Mouse (Mus musculus): ENCODE data around the gene Scn9a. TPM values are rescaled to one million over a fixed set of nuclear protein-coding genes. Genes with fewer than 3 reads are reported as not detected.

The Scn9a gene
- 0.04 TPM in 2 replicates for polyA plus RNA-seq (2015; fragmentation: Nextera tagmentation; extraction: Ambion mirVana)

GRCm38 (mm10) chr2:66634580-66635359, at the start of gene Scn9a:
Gene Scn9a (minus strand): TSS chr2:66634962.
- no peaks in the 10 kb centered on the region for H3K9me3 ChIP-seq
- WGBS: 5% methylated on average over 29 of the region's 29 CpGs
- no peak within 1 kb of the TSS for H3K27ac ChIP-seq (replicated peaks)
- peak within 1 kb of the TSS; percentile 47; the same call in 1 of the 2 replicates for H3K9ac ChIP-seq
- H3K4me1 ChIP-seq: peaks cover 6% of the 10 kb centered on the region
- peak within 1 kb of the TSS; percentile 67 for H3K4me2 ChIP-seq
- H3K4me3 ChIP-seq: peak within 1 kb of the TSS; percentile 45
- H3K36me3 ChIP-seq: no peaks in the 10 kb centered on the region
- peaks cover 25% of the 10 kb centered on the region for H3K27me3 ChIP-seq (replicated peaks)
- no peak for ATAC-seq (ENCODE audit: extremely low read depth, insufficient number of reproducible peaks, low FRiP score, low TSS enrichment)

DNA sequence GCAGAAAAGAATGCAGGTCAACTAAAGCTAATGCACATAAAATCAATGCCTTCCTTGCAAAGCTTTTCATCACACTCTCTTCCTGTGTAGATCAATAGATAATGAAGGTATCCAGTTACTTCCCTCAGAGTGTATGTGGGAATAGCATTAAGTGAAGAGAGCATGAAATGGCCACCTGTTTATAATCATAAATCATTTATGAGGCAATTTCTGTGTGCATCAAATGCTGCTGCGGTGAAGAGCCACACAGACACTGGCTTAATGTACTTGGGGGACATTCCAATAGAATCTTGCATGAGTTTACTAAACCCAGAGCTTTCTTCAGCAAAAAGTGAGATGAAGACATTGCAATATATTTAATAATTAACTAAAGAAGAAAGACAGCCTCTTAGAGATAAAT, 27.2 kb upstream of the Scn9a start:
- ATAC-seq (ENCODE audit: extremely low read depth, insufficient number of reproducible peaks, low FRiP score, low TSS enrichment): no peak
- no peak overlapping the region for H3K27ac ChIP-seq (replicated peaks)
- H3K4me2 ChIP-seq: no peak overlapping the region
- H3K9me3 ChIP-seq: no peaks in the 10 kb centered on the region
- H3K4me1 ChIP-seq: no peaks in the 10 kb centered on the region
- no peak overlapping the region for H3K4me3 ChIP-seq
- no peak overlapping the region for H3K9ac ChIP-seq
- H3K36me3 ChIP-seq: no peaks in the 10 kb centered on the region
- no peaks in the 10 kb centered on the region for H3K27me3 ChIP-seq (replicated peaks)
- WGBS: 79% methylated on average over 1 of the region's 1 CpGs

DNA sequence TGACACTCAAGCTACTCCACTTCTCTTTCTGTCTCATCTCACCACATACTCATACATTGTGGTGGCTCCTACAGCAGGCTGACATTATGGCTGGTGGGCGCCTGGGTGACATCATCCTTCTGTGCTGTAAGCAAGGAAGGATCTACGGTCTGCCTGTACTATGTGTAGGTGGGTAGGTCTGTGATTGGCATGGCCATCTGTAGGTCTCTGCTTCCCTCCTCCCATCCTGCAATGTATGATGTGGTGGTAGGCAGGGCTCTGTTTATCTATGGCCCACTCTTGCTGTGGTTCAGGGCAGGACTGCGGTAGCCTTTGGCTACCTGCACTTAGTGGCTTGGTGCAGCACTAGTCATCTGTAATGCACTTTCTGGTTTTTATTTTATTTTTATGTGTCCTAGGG, 21.7 kb upstream of the Scn9a start:
- no peaks in the 10 kb centered on the region for H3K4me1 ChIP-seq
- H3K36me3 ChIP-seq: no peaks in the 10 kb centered on the region
- H3K4me3 ChIP-seq: no peak overlapping the region
- H3K27ac ChIP-seq (replicated peaks): no peak overlapping the region
- no peaks in the 10 kb centered on the region for H3K9me3 ChIP-seq
- H3K9ac ChIP-seq: no peak overlapping the region
- WGBS: 76% methylated on average over 3 of the region's 3 CpGs
- H3K27me3 ChIP-seq (replicated peaks): no peaks in the 10 kb centered on the region
- ATAC-seq (ENCODE audit: extremely low read depth, insufficient number of reproducible peaks, low FRiP score, low TSS enrichment): no peak
- H3K4me2 ChIP-seq: no peak overlapping the region

DNA sequence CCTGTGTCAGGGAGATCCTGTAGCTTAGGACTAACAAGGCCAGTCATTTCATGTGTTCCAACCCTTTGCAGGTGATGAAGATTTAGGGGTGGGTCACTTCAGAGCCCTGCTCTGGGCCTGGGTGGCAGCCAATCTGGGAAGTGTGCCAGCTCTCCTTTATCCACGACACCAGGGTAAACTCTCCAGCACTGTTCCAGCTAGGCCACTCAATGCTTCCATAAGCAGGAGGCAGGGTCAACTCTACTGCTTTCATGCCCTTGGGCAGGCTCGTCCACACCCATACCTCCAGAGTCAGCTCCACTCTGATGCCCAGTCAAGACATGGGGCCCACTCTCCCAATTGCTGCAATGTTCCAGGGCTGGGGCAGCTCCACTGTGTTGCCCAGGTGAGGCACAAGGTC, 20.7 kb upstream of the Scn9a start:
- H3K27me3 ChIP-seq (replicated peaks): no peaks in the 10 kb centered on the region
- H3K27ac ChIP-seq (replicated peaks): no peak overlapping the region
- H3K9me3 ChIP-seq: no peaks in the 10 kb centered on the region
- no peaks in the 10 kb centered on the region for H3K4me1 ChIP-seq
- 50% methylated on average over 2 of the region's 2 CpGs for WGBS
- peak; percentile 42; the same call in 1 of the 2 replicates for ATAC-seq (ENCODE audit: extremely low read depth, insufficient number of reproducible peaks, low FRiP score, low TSS enrichment)
- H3K36me3 ChIP-seq: no peaks in the 10 kb centered on the region
- no peak overlapping the region for H3K4me3 ChIP-seq
- H3K4me2 ChIP-seq: no peak overlapping the region
- H3K9ac ChIP-seq: no peak overlapping the region

DNA sequence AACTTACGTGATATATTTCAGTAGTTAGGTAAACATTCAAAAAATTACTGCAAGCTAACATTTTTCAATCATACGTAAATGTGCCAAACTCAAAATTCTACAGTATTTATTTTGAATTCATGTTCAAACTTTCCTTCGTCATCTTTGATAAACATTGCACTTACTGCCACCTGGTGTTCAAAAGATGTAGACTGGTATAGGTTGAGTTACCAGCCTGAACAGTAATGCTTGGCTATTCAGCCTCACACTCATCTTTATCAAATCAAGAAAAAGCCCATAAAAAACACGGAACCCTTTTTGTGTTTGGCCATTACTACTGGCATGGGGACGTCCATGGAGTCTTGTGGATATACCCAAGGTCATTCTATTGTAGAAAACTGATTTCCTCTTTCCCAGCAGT, 9.6 kb upstream of the Scn9a start:
- no peak for ATAC-seq (ENCODE audit: extremely low read depth, insufficient number of reproducible peaks, low FRiP score, low TSS enrichment)
- Histone ChIP-seq H3K4me1 (no peaks in the 10 kb centered on the region), H3K36me3 (no peaks in the 10 kb centered on the region), H3K9ac (no peak overlapping the region), H3K4me3 (no peak overlapping the region), H3K9me3 (no peaks in the 10 kb centered on the region), H3K27me3 (replicated peaks) (no peaks in the 10 kb centered on the region), H3K27ac (replicated peaks) (no peak overlapping the region), H3K4me2 (no peak overlapping the region)
- 18% methylated on average over 5 of the region's 5 CpGs for WGBS

- H3K9me3 ChIP-seq: no peaks in the 10 kb centered on the region
- H3K27me3 ChIP-seq (replicated peaks): peaks cover 25% of the 10 kb centered on the region
- H3K4me1 ChIP-seq: peaks cover 6% of the 10 kb centered on the region
- no peak for ATAC-seq (ENCODE audit: extremely low read depth, insufficient number of reproducible peaks, low FRiP score, low TSS enrichment)
- no peak overlapping the region for H3K4me2 ChIP-seq
- H3K36me3 ChIP-seq: no peaks in the 10 kb centered on the region
- no peak overlapping the region for H3K4me3 ChIP-seq
- H3K27ac ChIP-seq (replicated peaks): no peak overlapping the region
- WGBS: 31% methylated on average over 5 of the region's 5 CpGs
- no peak overlapping the region for H3K9ac ChIP-seq
Measured at GRCm38 (mm10) chr2:66632728-66633127, 2.0 kb downstream of the Scn9a start.

DNA sequence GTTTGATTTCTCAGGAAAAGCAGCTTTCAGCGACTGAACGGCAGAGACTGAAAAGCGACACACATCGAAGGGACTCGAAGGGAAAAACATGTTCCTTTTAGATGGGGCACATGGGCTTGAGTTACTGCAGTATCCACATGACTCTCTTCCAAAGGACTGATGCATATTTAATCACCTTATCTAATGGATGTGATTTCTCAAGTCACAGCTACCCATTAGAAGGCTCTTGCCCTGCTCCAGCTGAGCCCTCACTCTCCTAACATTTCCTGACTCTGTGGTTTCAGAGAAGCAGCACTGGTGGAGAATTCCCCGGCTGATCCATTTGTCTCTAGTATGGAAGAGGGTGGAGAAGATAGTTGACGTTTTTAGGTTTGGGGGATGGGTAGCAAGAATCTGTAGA, 23.7 kb downstream of the Scn9a start:
- no peak overlapping the region for H3K27ac ChIP-seq (replicated peaks)
- H3K4me3 ChIP-seq: no peak overlapping the region
- no peaks in the 10 kb centered on the region for H3K27me3 ChIP-seq (replicated peaks)
- no peaks in the 10 kb centered on the region for H3K4me1 ChIP-seq
- no peak for ATAC-seq (ENCODE audit: extremely low read depth, insufficient number of reproducible peaks, low FRiP score, low TSS enrichment)
- H3K36me3 ChIP-seq: no peaks in the 10 kb centered on the region
- WGBS: 68% methylated on average over 7 of the region's 7 CpGs
- H3K9ac ChIP-seq: no peak overlapping the region
- no peak overlapping the region for H3K4me2 ChIP-seq
- no peaks in the 10 kb centered on the region for H3K9me3 ChIP-seq

GRCm38 (mm10) chr2:66597313-66597712, 37.4 kb downstream of the Scn9a start:
- Histone ChIP-seq H3K4me2 (no peak overlapping the region), H3K9ac (no peak overlapping the region), H3K36me3 (no peaks in the 10 kb centered on the region), H3K4me3 (no peak overlapping the region), H3K27me3 (replicated peaks) (no peaks in the 10 kb centered on the region), H3K9me3 (no peaks in the 10 kb centered on the region), H3K27ac (replicated peaks) (no peak overlapping the region), H3K4me1 (no peaks in the 10 kb centered on the region)
- no peak for ATAC-seq (ENCODE audit: extremely low read depth, insufficient number of reproducible peaks, low FRiP score, low TSS enrichment)
- WGBS: 62% methylated on average over 6 of the region's 6 CpGs

DNA sequence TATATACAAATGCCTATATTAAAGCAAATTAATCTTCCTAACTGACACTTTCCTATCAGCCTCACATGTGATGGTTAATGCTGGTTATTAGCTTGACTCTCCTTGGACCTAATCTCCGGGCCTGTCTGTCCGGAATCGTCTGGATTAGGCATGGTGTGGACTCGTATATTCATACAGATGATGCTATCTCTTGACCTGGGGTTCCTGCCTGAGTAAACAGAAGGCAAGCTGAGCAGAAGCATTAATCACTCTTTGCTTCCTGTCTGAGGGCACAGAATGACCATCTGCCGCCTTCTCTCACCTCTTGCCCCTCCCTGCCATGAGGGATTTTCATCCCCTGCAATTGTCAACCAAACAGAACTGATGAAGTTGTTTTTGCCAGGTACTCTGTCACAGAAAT, 38.6 kb downstream of the Scn9a start:
- no peaks in the 10 kb centered on the region for H3K36me3 ChIP-seq
- H3K9me3 ChIP-seq: no peaks in the 10 kb centered on the region
- no peak overlapping the region for H3K27ac ChIP-seq (replicated peaks)
- 55% methylated on average over 5 of the region's 5 CpGs for WGBS
- H3K4me1 ChIP-seq: no peaks in the 10 kb centered on the region
- no peak for ATAC-seq (ENCODE audit: extremely low read depth, insufficient number of reproducible peaks, low FRiP score, low TSS enrichment)
- H3K4me3 ChIP-seq: no peak overlapping the region
- no peak overlapping the region for H3K9ac ChIP-seq
- no peaks in the 10 kb centered on the region for H3K27me3 ChIP-seq (replicated peaks)
- no peak overlapping the region for H3K4me2 ChIP-seq

GRCm38 (mm10) chr2:66590151-66590550, 44.6 kb downstream of the Scn9a start:
- no peaks in the 10 kb centered on the region for H3K4me1 ChIP-seq
- no peak overlapping the region for H3K9ac ChIP-seq
- H3K27me3 ChIP-seq (replicated peaks): no peaks in the 10 kb centered on the region
- no peak for ATAC-seq (ENCODE audit: extremely low read depth, insufficient number of reproducible peaks, low FRiP score, low TSS enrichment)
- no peak overlapping the region for H3K4me3 ChIP-seq
- H3K36me3 ChIP-seq: no peaks in the 10 kb centered on the region
- no peaks in the 10 kb centered on the region for H3K9me3 ChIP-seq
- WGBS: 77% methylated on average over 3 of the region's 3 CpGs
- no peak overlapping the region for H3K4me2 ChIP-seq
- H3K27ac ChIP-seq (replicated peaks): no peak overlapping the region

DNA sequence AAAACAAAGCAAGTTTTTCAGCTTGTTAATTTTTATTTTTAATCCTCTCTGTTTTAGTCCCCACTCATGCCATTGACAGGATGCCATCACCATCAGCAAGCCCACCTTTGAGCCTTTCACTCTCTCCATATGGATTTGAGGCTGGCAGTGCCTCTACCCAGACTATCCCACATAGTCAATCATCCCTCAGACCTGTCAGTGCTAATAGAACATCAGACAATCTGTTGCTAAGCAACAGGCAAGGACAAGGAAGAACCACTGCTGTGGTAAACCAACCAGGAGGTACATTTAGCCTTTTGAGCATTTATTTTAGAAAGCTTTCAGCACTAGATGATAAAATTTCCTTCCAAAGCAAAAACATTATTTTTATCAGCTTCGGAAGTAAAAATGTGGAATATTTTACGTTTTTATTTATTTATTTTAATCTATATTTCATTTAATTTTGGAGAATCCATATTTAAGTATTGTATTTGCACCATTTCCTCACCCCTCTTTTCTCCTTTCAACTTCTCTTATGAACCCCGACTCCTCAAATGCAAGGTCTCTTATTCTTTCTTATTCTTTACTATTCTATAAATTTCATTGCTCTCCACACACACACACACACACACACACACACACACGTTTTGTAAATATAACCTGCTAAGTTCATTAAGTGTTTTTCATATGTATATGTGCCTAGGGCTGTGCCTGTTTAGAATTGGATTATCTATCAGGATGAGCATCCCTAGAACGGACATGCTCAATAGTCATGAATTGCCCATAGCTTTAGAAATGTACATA, 54.5 kb downstream of the Scn9a start:
- H3K9ac ChIP-seq: no peak overlapping the region
- no peak for ATAC-seq (ENCODE audit: extremely low read depth, insufficient number of reproducible peaks, low FRiP score, low TSS enrichment)
- H3K27me3 ChIP-seq (replicated peaks): no peaks in the 10 kb centered on the region
- WGBS: 58% methylated on average over 5 of the region's 5 CpGs
- H3K4me3 ChIP-seq: no peak overlapping the region
- no peaks in the 10 kb centered on the region for H3K4me1 ChIP-seq
- H3K27ac ChIP-seq (replicated peaks): no peak overlapping the region
- no peaks in the 10 kb centered on the region for H3K36me3 ChIP-seq
- H3K4me2 ChIP-seq: no peak overlapping the region
- no peaks in the 10 kb centered on the region for H3K9me3 ChIP-seq

All from heart, embryonic 13.5 days (tissue).